Mouse (Mus musculus): ENCODE measurements around the gene C2cd2l. TPM values are rescaled to one million over a fixed set of nuclear protein-coding genes. Genes with fewer than 3 reads are reported as not detected.
"Not testable (repeated sequence)": the region's sequence is repeated elsewhere in the genome, so short reads cannot be mapped to it uniquely, and the experiment has no call there.

The C2cd2l gene
- total and polyA plus RNA-seq, 3 experiments = 4.7 to 10.9 TPM; not detected in 1

- H3K79me2 ChIP-seq (ENCODE audit: control insufficient read depth, insufficient read depth, low read length, poor library complexity); H3K36me3 ChIP-seq (ENCODE audit: control insufficient read depth in 1 of 2, insufficient read depth in 2 of 2, low read length in 2 of 2); H3K4me3 ChIP-seq (ENCODE audit: control insufficient read depth in 1 of 2, insufficient read depth in 1 of 2, low read depth in 2 of 2, low read length in 2 of 2); H3K27me3 ChIP-seq (ENCODE audit: control insufficient read depth in 1 of 2, insufficient read depth in 2 of 2, low read length in 2 of 2); H3K4me1 ChIP-seq (ENCODE audit: control insufficient read depth in 1 of 2, insufficient read depth in 2 of 2, low read length in 2 of 2); H3K9me3 ChIP-seq (replicated peaks; ENCODE audit: insufficient read depth, low read length); H3K9ac ChIP-seq (ENCODE audit: control insufficient read depth, low read depth, low read length, poor library complexity, severe bottlenecking); H3K27ac ChIP-seq (ENCODE audit: control insufficient read depth, low read depth, low read length): not testable (repeated sequence)
- DNase-seq (ENCODE audit: low read depth, low spot score) = peak; percentile 24
- TF ChIP-seq ZNF384 (IDR thresholded peaks at IDR 0.05; ENCODE audit: low read depth, low read length) = peak; percentile 83
Observed at GRCm38 (mm10) chr9:44300001-44300400, 20.1 kb downstream of the C2cd2l start.

GRCm38 (mm10) chr9:44292490-44292889 lies 27.6 kb downstream of the C2cd2l start:
- Histone ChIP-seq H3K4me1 (ENCODE audit: control insufficient read depth in 1 of 2, insufficient read depth in 2 of 2, low read length in 2 of 2) (peaks cover 6 to 7% of the 10 kb centered on the region in 2 experiments; a peak in 3 of 4 replicates), H3K27ac (ENCODE audit: control insufficient read depth, low read depth, low read length) (no peak overlapping the region), H3K9me3 (replicated peaks; ENCODE audit: insufficient read depth, low read length) (no peaks in the 10 kb centered on the region), H3K79me2 (ENCODE audit: control insufficient read depth, insufficient read depth, low read length, poor library complexity) (peaks cover 2% of the 10 kb centered on the region; the same call in 1 of the 2 replicates), H3K4me3 (ENCODE audit: control insufficient read depth in 1 of 2, insufficient read depth in 1 of 2, low read depth in 2 of 2, low read length in 2 of 2) (no peak overlapping the region), H3K9ac (ENCODE audit: control insufficient read depth, low read depth, low read length, poor library complexity, severe bottlenecking) (no peak overlapping the region), H3K36me3 (ENCODE audit: control insufficient read depth in 1 of 2, insufficient read depth in 2 of 2, low read length in 2 of 2) (peaks cover 6 to 9% of the 10 kb centered on the region in 2 experiments), H3K27me3 (ENCODE audit: control insufficient read depth in 1 of 2, insufficient read depth in 2 of 2, low read length in 2 of 2) (no peaks in the 10 kb centered on the region)
- peak; percentile 57 for DNase-seq (ENCODE audit: low read depth, low spot score)
- TF ChIP-seq MAZ (IDR thresholded peaks at IDR 0.05; ENCODE audit: low read depth, low read length) = no peak
- TF ChIP-seq BHLHE40 (IDR thresholded peaks at IDR 0.05; ENCODE audit: borderline replicate concordance, low read depth, low read length) = no peak
- no peak for TF ChIP-seq ZNF384 (IDR thresholded peaks at IDR 0.05; ENCODE audit: low read depth, low read length)
- no peak for TF ChIP-seq MYB (IDR thresholded peaks at IDR 0.05; ENCODE audit: low read depth, low read length)
- no peak for TF ChIP-seq POLR2AphosphoS5 (IDR thresholded peaks at IDR 0.05; ENCODE audit: borderline replicate concordance, low read depth, low read length)
- TF ChIP-seq TBP (IDR thresholded peaks at IDR 0.05; ENCODE audit: low read depth, low read length) = no peak
- no peak for TF ChIP-seq ZMIZ1 (IDR thresholded peaks at IDR 0.05; ENCODE audit: low read depth, low read length)
- peak; percentile 63 for TF ChIP-seq SMC3 (IDR thresholded peaks at IDR 0.05; ENCODE audit: low read depth, low read length)
- TF ChIP-seq TCF12 (IDR thresholded peaks at IDR 0.05; ENCODE audit: low read depth, low read length) = no peak
- TF ChIP-seq JUND (IDR thresholded peaks at IDR 0.05; ENCODE audit: low read depth, low read length) = no peak
- TF ChIP-seq CTCF (IDR thresholded peaks at IDR 0.05 in 2 of 3, conservative IDR thresholded peaks at IDR 0.05 in 1 of 3; ENCODE audit: control insufficient read depth in 1 of 3, insufficient read depth in 1 of 3, low read depth in 2 of 3, low read length in 3 of 3, poor library complexity in 1 of 3, severe bottlenecking in 1 of 3) = peak; percentile 68 to 73 (median 68)
- TF ChIP-seq SIN3A (IDR thresholded peaks at IDR 0.05; ENCODE audit: low read length) = 0 out of 2 replicates have a peak, but pooled peaks have one; percentile 27
- 0 out of 2 replicates have a peak, but pooled peaks have one; percentile 30 for TF ChIP-seq MXI1 (IDR thresholded peaks at IDR 0.05; ENCODE audit: low read depth, low read length)
- no peak for TF ChIP-seq POLR2AphosphoS2 (IDR thresholded peaks at IDR 0.05; ENCODE audit: low read length)
- TF ChIP-seq EP300 (IDR thresholded peaks at IDR 0.05; ENCODE audit: low read depth in 1 of 2, low read length in 2 of 2) = no peak
- no peak for TF ChIP-seq NRF1 (IDR thresholded peaks at IDR 0.05; ENCODE audit: insufficient read depth, low read depth, low read length, poor library complexity, severe bottlenecking)
- TF ChIP-seq POLR2A (IDR thresholded peaks at IDR 0.05; ENCODE audit: control insufficient read depth in 1 of 2, insufficient read depth in 1 of 2, low read depth in 1 of 2, low read length in 2 of 2, poor library complexity in 1 of 2) = no peak
- no peak for TF ChIP-seq ETS1 (IDR thresholded peaks at IDR 0.05; ENCODE audit: low read depth, low read length)
- TF ChIP-seq MEF2A (IDR thresholded peaks at IDR 0.05; ENCODE audit: extremely low read depth, insufficient replicate concordance, low read depth, low read length, poor library complexity, severe bottlenecking) = no peak
- no peak for TF ChIP-seq RCOR1 (IDR thresholded peaks at IDR 0.05; ENCODE audit: low read depth, low read length)
- no peak for TF ChIP-seq CHD2 (IDR thresholded peaks at IDR 0.05; ENCODE audit: low read length)
- TF ChIP-seq NELFE (IDR thresholded peaks at IDR 0.05; ENCODE audit: low read depth, low read length) = no peak
- TF ChIP-seq UBTF (IDR thresholded peaks at IDR 0.05; ENCODE audit: borderline replicate concordance, insufficient read depth, low read depth, low read length) = no peak
- TF ChIP-seq KAT2A (conservative IDR thresholded peaks at IDR 0.05; ENCODE audit: low read depth, low read length) = no peak
- TF ChIP-seq MAFK (IDR thresholded peaks at IDR 0.05; ENCODE audit: borderline replicate concordance, low read depth, low read length) = no peak
- TF ChIP-seq RAD21 (IDR thresholded peaks at IDR 0.05; ENCODE audit: low read depth, low read length) = peak; percentile 48
- TF ChIP-seq HCFC1 (IDR thresholded peaks at IDR 0.05; ENCODE audit: low read depth, low read length) = no peak
- TF ChIP-seq MAX (IDR thresholded peaks at IDR 0.05; ENCODE audit: low read length) = no peak
- TF ChIP-seq MYC (IDR thresholded peaks at IDR 0.05; ENCODE audit: low read depth, low read length) = 0 out of 2 replicates have a peak, but pooled peaks have one; percentile 40
- TF ChIP-seq E2F4 (IDR thresholded peaks at IDR 0.05; ENCODE audit: borderline replicate concordance, low read depth, low read length) = no peak
- no peak for TF ChIP-seq ZC3H11A (IDR thresholded peaks at IDR 0.05; ENCODE audit: low read depth, low read length)
- TF ChIP-seq ELF1 (IDR thresholded peaks at IDR 0.05; ENCODE audit: low read depth, low read length) = no peak

Data from MEL (cell line).